8 mouse cellular contexts compared by ENCODE assay signal in the genomic region with DNA sequence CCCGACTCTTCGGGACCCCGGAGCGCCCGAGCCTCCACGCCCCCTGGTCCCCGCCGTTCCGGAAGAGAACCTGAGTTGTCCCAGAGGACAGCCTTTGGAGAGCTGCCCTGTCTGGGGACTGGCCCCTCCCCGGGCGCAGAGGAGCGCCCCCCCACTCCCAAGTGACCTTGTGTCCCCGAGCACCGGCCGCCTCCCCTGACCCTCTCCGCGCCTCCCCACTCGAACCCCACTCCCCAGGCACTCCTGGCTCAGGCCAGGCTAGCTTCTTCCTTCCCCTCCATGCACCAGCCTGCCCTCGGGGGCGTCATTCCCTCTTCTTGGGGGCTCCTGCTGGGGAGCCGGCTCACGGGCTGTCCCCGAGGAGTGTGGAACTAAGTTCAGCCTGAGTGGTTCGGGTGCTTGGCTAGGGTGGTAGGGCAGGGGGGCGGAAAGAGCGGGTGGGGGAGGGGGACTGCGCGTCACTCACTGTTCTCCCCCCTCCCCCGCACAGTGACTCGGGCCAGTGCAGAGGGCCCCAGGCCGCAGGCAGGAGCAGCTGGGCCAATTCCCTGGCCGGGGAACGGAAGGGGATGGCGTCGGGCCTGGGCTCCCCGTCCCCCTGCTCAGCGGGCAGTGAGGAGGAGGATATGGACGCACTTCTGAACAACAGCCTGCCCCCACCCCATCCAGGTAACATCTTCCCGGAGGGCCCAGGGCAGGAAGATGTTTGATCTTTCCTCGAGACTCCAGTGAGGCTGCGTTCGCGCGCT. TPM values are rescaled to one million over a fixed set of nuclear protein-coding genes. Genes with fewer than 3 reads are reported as not detected.
A peak's percentile ranks its signal among the peaks of the same experiment; 100 is the strongest.
DNase-seq lines count a peak whose midpoint lies in the region; ATAC-seq and TF ChIP-seq lines count a peak whose summit lies in the region.

No protein-coding gene starts in this region.

- H3K27me3 ChIP-seq in cerebellum, adult 2 months (ENCODE audit: control insufficient read depth, insufficient read depth, low read length) = no peaks in the 10 kb centered on the region
- no peaks in the 10 kb centered on the region for H3K27me3 ChIP-seq in hindbrain, postnatal 0 days (ENCODE audit: insufficient read depth, low read length)
- H3K27me3 ChIP-seq in limb, embryonic 15.5 days = no peaks in the 10 kb centered on the region
- no peaks in the 10 kb centered on the region for H3K27me3 ChIP-seq in midbrain, embryonic 15.5 days (replicated peaks)
- H3K27me3 ChIP-seq in splenic B cell, adult 2 months (ENCODE audit: control insufficient read depth, insufficient read depth, low read length, poor library complexity, severe bottlenecking) = no peaks in the 10 kb centered on the region

- H3K4me3 ChIP-seq in cerebellum, adult 2 months (replicated peaks; ENCODE audit: insufficient read depth, low read depth, low read length) = peak overlapping the region; percentile 77
- peak overlapping the region; percentile 91 for H3K4me3 ChIP-seq in hindbrain, postnatal 0 days (ENCODE audit: low read length)
- peak overlapping the region; percentile 92 for H3K4me3 ChIP-seq in limb, embryonic 15.5 days
- peak overlapping the region; percentile 76 for H3K4me3 ChIP-seq in midbrain, embryonic 15.5 days

- TF ChIP-seq POLR2A in cerebellum, adult 2 months (IDR thresholded peaks at IDR 0.05; ENCODE audit: borderline replicate concordance, insufficient read depth, low read length) = no peak

- WGBS in cerebellum, adult 2 months = 2% methylated on average over 37 of the region's 44 CpGs
- WGBS in hindbrain, postnatal 0 days = 2% methylated on average over 44 of the region's 44 CpGs
- under 1% methylated on average over 40 of the region's 44 CpGs for WGBS in limb, embryonic 15.5 days
- WGBS in midbrain, embryonic 15.5 days = under 1% methylated on average over 35 of the region's 44 CpGs

- no peaks in the 10 kb centered on the region for H3K9me3 ChIP-seq in hindbrain, postnatal 0 days (ENCODE audit: low read length)
- H3K9me3 ChIP-seq in limb, embryonic 15.5 days = no peaks in the 10 kb centered on the region
- H3K9me3 ChIP-seq in midbrain, embryonic 15.5 days = no peaks in the 10 kb centered on the region

- DNase-seq in layer of hippocampus, adult 11-12 months (ENCODE audit: low spot score) = peak; percentile 52
- DNase-seq in layer of hippocampus, adult 8-10 months (ENCODE audit: low spot score in 2 of 2) = no peak
- DNase-seq in cerebellum, adult 2 months = peak; percentile 67 to 70
- peak; percentile 69 for DNase-seq in gastrocnemius, postnatal 10 days
- DNase-seq in hindbrain, postnatal 0 days (ENCODE audit: low spot score) = peak; percentile 68
- DNase-seq in splenic B cell, adult 2 months (ENCODE audit: low read depth, low spot score) = peak; percentile 79

- peaks cover 15% of the 10 kb centered on the region for H3K36me3 ChIP-seq in hindbrain, postnatal 0 days (ENCODE audit: insufficient read depth, low read length)
- H3K36me3 ChIP-seq in limb, embryonic 15.5 days = peaks cover 26% of the 10 kb centered on the region
- peaks cover 17% of the 10 kb centered on the region for H3K36me3 ChIP-seq in midbrain, embryonic 15.5 days (replicated peaks)
- peaks cover 9% of the 10 kb centered on the region for H3K36me3 ChIP-seq in splenic B cell, adult 2 months (ENCODE audit: control insufficient read depth, insufficient read depth, low read length, poor library complexity, severe bottlenecking)

- H3K9ac ChIP-seq in hindbrain, postnatal 0 days (replicated peaks; ENCODE audit: low read length) = peak overlapping the region; percentile 74
- peak overlapping the region; percentile 80 for H3K9ac ChIP-seq in limb, embryonic 15.5 days
- peak overlapping the region; percentile 74 for H3K9ac ChIP-seq in midbrain, embryonic 15.5 days

- peak overlapping the region; percentile 55 for H3K27ac ChIP-seq in cerebellum, adult 2 months (ENCODE audit: insufficient read depth, low read length)
- peak overlapping the region; percentile 88 for H3K27ac ChIP-seq in hindbrain, postnatal 0 days
- peak overlapping the region; percentile 96 for H3K27ac ChIP-seq in limb, embryonic 15.5 days
- H3K27ac ChIP-seq in midbrain, embryonic 15.5 days = peak overlapping the region; percentile 94

- TF ChIP-seq CTCF in cerebellum, adult 2 months (IDR thresholded peaks at IDR 0.05; ENCODE audit: borderline replicate concordance, insufficient read depth, low read depth, low read length) = no peak
- no peak for TF ChIP-seq CTCF in hindbrain, postnatal 0 days (IDR thresholded peaks at IDR 0.05; ENCODE audit: low read depth)

- H3K4me1 ChIP-seq in cerebellum, adult 2 months (ENCODE audit: control insufficient read depth, insufficient read depth, low read length) = peaks cover 15% of the 10 kb centered on the region
- H3K4me1 ChIP-seq in hindbrain, postnatal 0 days (ENCODE audit: insufficient read depth, low read length) = peaks cover 27% of the 10 kb centered on the region
- H3K4me1 ChIP-seq in limb, embryonic 15.5 days = peaks cover 46% of the 10 kb centered on the region
- peaks cover 40% of the 10 kb centered on the region for H3K4me1 ChIP-seq in midbrain, embryonic 15.5 days

- peak overlapping the region; percentile 92 for H3K4me2 ChIP-seq in hindbrain, postnatal 0 days (ENCODE audit: low read depth, low read length)
- H3K4me2 ChIP-seq in limb, embryonic 15.5 days = peak overlapping the region; percentile 84
- peak overlapping the region; percentile 87 for H3K4me2 ChIP-seq in midbrain, embryonic 15.5 days

- peak; percentile 39 for ATAC-seq in hindbrain, postnatal 0 days
- 0 out of 2 replicates have a peak, but pooled peaks have one; percentile 38 for ATAC-seq in limb, embryonic 15.5 days (ENCODE audit: insufficient number of reproducible peaks, low FRiP score, low TSS enrichment, low read depth)
- peak; percentile 40 for ATAC-seq in midbrain, embryonic 15.5 days (replicated peaks)

RNA-seq across cellular contexts. Expression of gene Chd4, which starts 1.0 kb away (rescaled TPM):
- 100 to 1,000 TPM; 159 to 187 (median 175) TPM for total RNA-seq in layer of hippocampus, adult 8-10 months (2022)
- 110 and 112 TPM in 2 replicates for polyA plus RNA-seq in cerebellum, adult 2 months (2012; rRNA removed)
- total RNA-seq in gastrocnemius, postnatal 10 days (2021) = 100 to 1,000 TPM; 108 to 125 TPM
- total RNA-seq in hindbrain, postnatal 0 days (2014; rRNA removed) = 101 and 106 TPM in 2 replicates
- 90.2 and 94.7 TPM in 2 replicates for polyA plus RNA-seq in hindbrain, postnatal 0 days (2015; fragmentation: Nextera tagmentation; extraction: Ambion mirVana)
- 66.7 TPM in 2 replicates for polyA plus RNA-seq in limb, embryonic 15.5 days (2015; fragmentation: Nextera tagmentation; extraction: Ambion mirVana)
- 105 and 125 TPM in 2 replicates for polyA plus RNA-seq in midbrain, embryonic 15.5 days (2015; fragmentation: Nextera tagmentation; extraction: Ambion mirVana)

RNA-seq across cellular contexts. Expression of gene Lpar5, which starts 29.1 kb away (rescaled TPM):
- 1 to 10 TPM in 3 of 4 experiments, under 1 TPM in 1; 0.23 to 3.9 (median 1.9) TPM for total RNA-seq in layer of hippocampus, adult 8-10 months (2022)
- 0.57 and 0.84 TPM in 2 replicates for polyA plus RNA-seq in cerebellum, adult 2 months (2012; rRNA removed)
- total RNA-seq in gastrocnemius, postnatal 10 days (2021) = under 1 TPM; 0.16 to 0.41 TPM
- 0.75 and 1.8 TPM in 2 replicates for total RNA-seq in hindbrain, postnatal 0 days (2014; rRNA removed)
- 0.68 and 0.88 TPM in 2 replicates for polyA plus RNA-seq in hindbrain, postnatal 0 days (2015; fragmentation: Nextera tagmentation; extraction: Ambion mirVana)
- 6.5 and 6.6 TPM in 2 replicates for polyA plus RNA-seq in limb, embryonic 15.5 days (2015; fragmentation: Nextera tagmentation; extraction: Ambion mirVana)
- polyA plus RNA-seq in midbrain, embryonic 15.5 days (2015; fragmentation: Nextera tagmentation; extraction: Ambion mirVana) = 0.56 and 0.60 TPM in 2 replicates

RNA-seq across cellular contexts. Expression of gene Nop2, which starts 34.9 kb away (rescaled TPM):
- total RNA-seq in layer of hippocampus, adult 8-10 months (2022) = 10 to 100 TPM; 33.0 to 33.9 (median 33.5) TPM
- 24.5 and 24.9 TPM in 2 replicates for polyA plus RNA-seq in cerebellum, adult 2 months (2012; rRNA removed)
- total RNA-seq in gastrocnemius, postnatal 10 days (2021) = 10 to 100 TPM; 16.0 to 21.1 TPM
- 33.9 and 34.2 TPM in 2 replicates for total RNA-seq in hindbrain, postnatal 0 days (2014; rRNA removed)
- 37.3 and 38.8 TPM in 2 replicates for polyA plus RNA-seq in hindbrain, postnatal 0 days (2015; fragmentation: Nextera tagmentation; extraction: Ambion mirVana)
- polyA plus RNA-seq in limb, embryonic 15.5 days (2015; fragmentation: Nextera tagmentation; extraction: Ambion mirVana) = 54.4 and 58.0 TPM in 2 replicates
- 48.4 and 49.1 TPM in 2 replicates for polyA plus RNA-seq in midbrain, embryonic 15.5 days (2015; fragmentation: Nextera tagmentation; extraction: Ambion mirVana)

RNA-seq across cellular contexts. Expression of gene Acrbp, which starts 47.3 kb away (rescaled TPM):
- 10 to 100 TPM; 12.8 to 20.9 (median 15.6) TPM for total RNA-seq in layer of hippocampus, adult 8-10 months (2022)
- 23.7 and 24.8 TPM in 2 replicates for polyA plus RNA-seq in cerebellum, adult 2 months (2012; rRNA removed)
- total RNA-seq in gastrocnemius, postnatal 10 days (2021) = 1 to 10 TPM; 2.7 to 4.7 TPM
- 10.5 and 17.3 TPM in 2 replicates for total RNA-seq in hindbrain, postnatal 0 days (2014; rRNA removed)
- 12.2 and 17.5 TPM in 2 replicates for polyA plus RNA-seq in hindbrain, postnatal 0 days (2015; fragmentation: Nextera tagmentation; extraction: Ambion mirVana)
- polyA plus RNA-seq in limb, embryonic 15.5 days (2015; fragmentation: Nextera tagmentation; extraction: Ambion mirVana) = 9.9 and 12.4 TPM in 2 replicates
- polyA plus RNA-seq in midbrain, embryonic 15.5 days (2015; fragmentation: Nextera tagmentation; extraction: Ambion mirVana) = 18.4 and 19.6 TPM in 2 replicates

RNA-seq across cellular contexts. Expression of gene Iffo1, which starts 48.3 kb away (rescaled TPM):
- total RNA-seq in layer of hippocampus, adult 8-10 months (2022) = 10 to 100 TPM; 67.2 to 78.4 (median 74.4) TPM
- 95.4 and 96.0 TPM in 2 replicates for polyA plus RNA-seq in cerebellum, adult 2 months (2012; rRNA removed)
- total RNA-seq in gastrocnemius, postnatal 10 days (2021) = 10 to 100 TPM; 50.8 to 60.1 TPM
- 29.1 and 30.5 TPM in 2 replicates for total RNA-seq in hindbrain, postnatal 0 days (2014; rRNA removed)
- 20.3 and 20.6 TPM in 2 replicates for polyA plus RNA-seq in hindbrain, postnatal 0 days (2015; fragmentation: Nextera tagmentation; extraction: Ambion mirVana)
- 26.6 and 46.8 TPM in 2 replicates for polyA plus RNA-seq in limb, embryonic 15.5 days (2015; fragmentation: Nextera tagmentation; extraction: Ambion mirVana)
- 22.0 and 23.3 TPM in 2 replicates for polyA plus RNA-seq in midbrain, embryonic 15.5 days (2015; fragmentation: Nextera tagmentation; extraction: Ambion mirVana)

Comparison
In these comparisons a context has a peak if more than half of its experiments do, and no peak if none do; other contexts are left out.
1. DNase-seq: peak in layer of hippocampus, adult 11-12 months (single experiment), cerebellum, adult 2 months (2 of 2), gastrocnemius, postnatal 10 days (single experiment), hindbrain, postnatal 0 days (single experiment) and splenic B cell, adult 2 months (single experiment); none in layer of hippocampus, adult 8-10 months (0 of 2).
2. Peak in every context shown above with its lines, with median percentiles within 50 percentile points of each other: H3K27ac ChIP-seq, H3K4me3 ChIP-seq, ATAC-seq, H3K4me2 ChIP-seq and H3K9ac ChIP-seq.